Mouse (Mus musculus): ENCODE data around the gene Pxdc1.

DNA sequence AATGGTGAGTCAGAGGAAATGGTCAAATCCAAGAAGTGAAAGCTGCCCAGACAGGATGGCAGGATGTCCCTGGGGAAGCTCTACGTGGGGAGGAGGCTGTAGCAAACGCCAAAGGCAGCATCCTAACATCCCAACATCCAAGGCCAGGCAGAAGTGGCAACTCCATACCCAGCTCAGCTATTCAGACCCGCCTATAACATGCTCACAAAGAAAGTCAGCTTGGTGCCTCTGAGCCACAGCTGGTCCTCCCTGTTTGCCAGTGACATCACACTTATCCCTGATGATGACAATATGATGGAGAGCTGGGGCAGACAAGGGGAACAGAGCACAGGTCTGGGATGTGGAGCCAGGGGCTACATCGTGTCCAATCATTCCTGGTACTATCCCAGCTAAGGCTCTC is 5.5 kb downstream of the Pxdc1 start:
- no peak for TF ChIP-seq CTCF (IDR thresholded peaks at IDR 0.05; ENCODE audit: insufficient read depth, low read length)
- no peak for TF ChIP-seq POLR2A (IDR thresholded peaks at IDR 0.05; ENCODE audit: borderline replicate concordance, extremely low read depth, low read depth, low read length)

All from lung, adult 2 months (tissue).